Mouse (Mus musculus): ENCODE measurements around the gene Zfp296. TPM values are rescaled to one million over a fixed set of nuclear protein-coding genes. Genes with fewer than 3 reads are reported as not detected.

Zfp296 gene
- polyA plus RNA-seq, 1 experiment from 2014 or later: 0.22 TPM

DNA sequence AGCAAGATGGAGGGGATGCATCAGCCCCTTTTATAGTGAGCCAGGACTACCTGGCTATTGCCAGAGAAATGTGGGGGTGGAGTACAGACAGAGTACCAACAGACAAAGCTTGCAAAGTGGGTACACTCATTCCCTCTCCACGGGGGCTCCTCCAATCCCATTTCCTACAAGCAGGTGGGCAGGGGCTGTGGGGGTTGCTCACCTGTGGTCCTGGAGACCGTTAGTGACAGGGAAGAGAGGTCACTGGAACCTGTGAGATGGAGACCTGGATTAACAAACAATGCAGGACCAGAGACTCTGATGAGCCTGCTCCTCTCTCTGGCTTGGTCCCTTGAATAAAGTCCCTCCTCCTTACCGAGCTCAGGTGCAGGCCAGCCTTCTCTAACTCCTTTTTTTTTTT, 50.6 kb downstream of the Zfp296 start:
- no peak overlapping the region for H3K27ac ChIP-seq (ENCODE audit: low read depth, low read length)
- no peak overlapping the region for H3K4me3 ChIP-seq (ENCODE audit: low read depth, low read length)
- no peaks in the 10 kb centered on the region for H3K4me1 ChIP-seq (replicated peaks; ENCODE audit: control insufficient read depth, insufficient read depth, low read length)
- no peaks in the 10 kb centered on the region for H3K27me3 ChIP-seq (ENCODE audit: control insufficient read depth, insufficient read depth, low read length)
- H3K9me3 ChIP-seq (ENCODE audit: control insufficient read depth, low read length): no peaks in the 10 kb centered on the region
- H3K36me3 ChIP-seq (ENCODE audit: control insufficient read depth, insufficient read depth, low read length): no peaks in the 10 kb centered on the region
- peak overlapping the region; percentile 96; the same call in 1 of the 2 replicates for H3K4me2 ChIP-seq (replicated peaks; ENCODE audit: low read depth, low read length)
- no peak for ATAC-seq (ENCODE audit: low FRiP score)
- 61% methylated on average over 3 of the region's 3 CpGs for WGBS
- no peak for DNase-seq (ENCODE audit: low spot score)
- no peak overlapping the region for H3K9ac ChIP-seq (ENCODE audit: low read depth, low read length)

DNA sequence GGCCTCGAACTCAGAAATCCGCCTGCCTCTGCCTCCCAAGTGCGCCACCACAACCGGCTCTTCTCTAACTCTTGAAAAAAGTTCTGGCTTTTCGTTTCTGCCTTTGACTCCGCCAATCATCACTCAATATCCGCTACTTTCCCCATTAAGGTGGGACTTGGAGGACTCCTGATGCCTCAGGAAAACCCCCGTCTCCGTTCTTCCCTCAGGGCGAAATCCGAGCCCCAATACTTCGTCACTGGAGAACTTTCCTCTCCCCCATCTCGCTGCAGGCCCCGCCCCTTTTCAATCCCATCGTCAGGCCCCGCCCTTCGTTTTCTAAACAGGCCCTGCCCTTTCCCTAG, 51.1 kb downstream of the Zfp296 start:
- Histone ChIP-seq H3K36me3 (ENCODE audit: control insufficient read depth, insufficient read depth, low read length) (no peaks in the 10 kb centered on the region; the same call in 1 of the 2 replicates), H3K4me1 (replicated peaks; ENCODE audit: control insufficient read depth, insufficient read depth, low read length) (no peaks in the 10 kb centered on the region), H3K4me3 (ENCODE audit: low read depth, low read length) (peak overlapping the region; percentile 69), H3K4me2 (replicated peaks; ENCODE audit: low read depth, low read length) (peak overlapping the region; percentile 96), H3K27ac (ENCODE audit: low read depth, low read length) (peak overlapping the region; percentile 49; the same call in 1 of the 2 replicates), H3K27me3 (ENCODE audit: control insufficient read depth, insufficient read depth, low read length) (no peaks in the 10 kb centered on the region), H3K9ac (ENCODE audit: low read depth, low read length) (no peak overlapping the region), H3K9me3 (ENCODE audit: control insufficient read depth, low read length) (no peaks in the 10 kb centered on the region)
- ATAC-seq (ENCODE audit: low FRiP score): no peak
- DNase-seq (ENCODE audit: low spot score): no peak
- 15% methylated on average over 17 of the region's 17 CpGs for WGBS

DNA sequence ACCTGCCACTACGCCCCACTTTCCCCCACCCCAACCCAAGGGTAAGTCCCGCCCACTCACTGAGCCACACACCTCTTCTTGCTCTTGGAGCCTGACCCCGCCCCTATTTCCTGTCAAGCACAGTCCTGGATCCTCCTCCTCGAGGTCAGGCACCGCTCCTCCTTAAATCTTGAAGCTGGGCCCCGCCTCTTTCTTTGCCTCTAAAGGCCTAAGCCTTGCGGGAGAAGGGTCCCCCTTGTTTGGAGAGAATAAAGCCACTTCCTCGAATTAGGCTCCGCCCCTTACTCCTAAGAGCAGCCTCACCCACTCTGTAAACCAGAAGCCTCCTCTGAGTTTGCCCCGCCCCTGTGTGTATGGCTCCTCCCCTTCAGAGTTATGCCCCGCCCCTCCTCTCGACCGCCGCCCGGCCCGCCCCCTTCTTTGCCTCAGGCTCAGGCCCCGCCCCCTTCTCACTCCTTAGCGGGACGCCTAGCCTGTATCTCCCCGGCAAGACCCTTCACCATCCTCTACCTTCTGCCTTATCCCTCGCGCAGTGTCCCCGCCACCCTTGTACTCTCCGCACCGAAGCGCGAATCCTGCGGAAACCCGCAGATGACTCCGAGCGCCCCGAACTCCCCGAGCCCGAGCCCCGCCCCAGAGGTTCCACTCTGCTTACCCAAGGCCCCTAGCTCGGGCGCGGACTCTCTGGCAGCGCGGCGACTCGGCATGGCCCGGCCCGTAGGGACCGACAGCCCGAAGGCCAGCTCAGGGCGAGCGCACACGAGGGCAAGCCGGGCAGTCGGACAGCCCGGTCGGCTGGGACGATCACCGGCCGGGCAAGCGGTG, 51.7 kb downstream of the Zfp296 start:
- H3K9ac ChIP-seq (ENCODE audit: low read depth, low read length): peak overlapping the region; percentile 34; the same call in 1 of the 2 replicates
- DNase-seq (ENCODE audit: low spot score) (peak; percentile 91), ATAC-seq (ENCODE audit: low FRiP score) (peak; percentile 90)
- no peaks in the 10 kb centered on the region; the same call in 1 of the 2 replicates for H3K36me3 ChIP-seq (ENCODE audit: control insufficient read depth, insufficient read depth, low read length)
- no peaks in the 10 kb centered on the region for H3K4me1 ChIP-seq (replicated peaks; ENCODE audit: control insufficient read depth, insufficient read depth, low read length)
- peak overlapping the region; percentile 58; the same call in 1 of the 2 replicates for H3K27ac ChIP-seq (ENCODE audit: low read depth, low read length)
- under 1% methylated on average over 54 of the region's 57 CpGs for WGBS
- peak overlapping the region; percentile 69 for H3K4me3 ChIP-seq (ENCODE audit: low read depth, low read length)
- no peaks in the 10 kb centered on the region for H3K27me3 ChIP-seq (ENCODE audit: control insufficient read depth, insufficient read depth, low read length)
- H3K4me2 ChIP-seq (replicated peaks; ENCODE audit: low read depth, low read length): peak overlapping the region; percentile 96
- no peaks in the 10 kb centered on the region for H3K9me3 ChIP-seq (ENCODE audit: control insufficient read depth, low read length)

DNA sequence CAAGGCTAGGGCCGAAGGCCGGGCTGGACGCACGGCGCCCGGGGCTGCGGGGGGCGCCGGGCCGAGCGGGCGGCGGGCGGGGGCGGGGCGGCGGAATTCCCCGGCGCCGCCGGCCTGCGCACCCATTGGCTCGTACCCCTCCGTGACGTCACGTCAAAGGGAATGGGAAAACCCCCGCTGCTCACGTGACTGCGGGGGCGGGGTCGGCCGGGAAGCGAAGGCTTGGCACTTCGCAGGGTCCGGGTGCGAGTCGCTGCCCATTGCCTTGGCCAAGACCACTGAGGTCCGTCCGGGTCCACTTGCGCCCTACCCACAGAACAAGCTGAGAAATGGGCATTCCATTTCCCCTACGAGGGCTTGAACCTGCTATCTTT, 52.3 kb downstream of the Zfp296 start, which contains the start of gene Relb:
TSS of gene Relb (minus strand) at position 78 of the 374 bp plus-strand sequence.
- Histone ChIP-seq H3K36me3 (ENCODE audit: control insufficient read depth, insufficient read depth, low read length) (no peaks in the 10 kb centered on the region; the same call in 1 of the 2 replicates), H3K27ac (ENCODE audit: low read depth, low read length) (peak within 1 kb of the TSS; percentile 58; the same call in 1 of the 2 replicates), H3K9me3 (ENCODE audit: control insufficient read depth, low read length) (no peaks in the 10 kb centered on the region), H3K4me3 (ENCODE audit: low read depth, low read length) (peak within 1 kb of the TSS; percentile 69), H3K4me2 (replicated peaks; ENCODE audit: low read depth, low read length) (peak within 1 kb of the TSS; percentile 96), H3K9ac (ENCODE audit: low read depth, low read length) (peak within 1 kb of the TSS; percentile 34; the same call in 1 of the 2 replicates), H3K27me3 (ENCODE audit: control insufficient read depth, insufficient read depth, low read length) (no peaks in the 10 kb centered on the region), H3K4me1 (replicated peaks; ENCODE audit: control insufficient read depth, insufficient read depth, low read length) (no peaks in the 10 kb centered on the region)
- ATAC-seq (ENCODE audit: low FRiP score) (peak; percentile 76), DNase-seq (ENCODE audit: low spot score) (peak; percentile 94)
- 2% methylated on average over 19 of the region's 41 CpGs for WGBS

Other genes with a start within 250 kb of the Zfp296 start
- gene Ercc1, start 232.5 kb upstream of the Zfp296 start, polyA plus RNA-seq (2014; fragmentation: Nextera tagmentation; extraction: Ambion mirVana): 108 and 112 TPM in 2 replicates
- gene Cd3eap, start 217.8 kb upstream of the Zfp296 start, polyA plus RNA-seq (2014; fragmentation: Nextera tagmentation; extraction: Ambion mirVana): 14.7 and 15.2 TPM in 2 replicates
- gene Ppp1r13l, start 217.5 kb upstream of the Zfp296 start, polyA plus RNA-seq (2014; fragmentation: Nextera tagmentation; extraction: Ambion mirVana): 3.2 and 5.0 TPM in 2 replicates
- gene Ercc2, start 195.3 kb upstream of the Zfp296 start, polyA plus RNA-seq (2014; fragmentation: Nextera tagmentation; extraction: Ambion mirVana): 7.7 and 8.7 TPM in 2 replicates
- gene Klc3, start 173.2 kb upstream of the Zfp296 start, polyA plus RNA-seq (2014; fragmentation: Nextera tagmentation; extraction: Ambion mirVana): 2.3 TPM in 2 replicates
- gene Ckm, start 172.5 kb upstream of the Zfp296 start, polyA plus RNA-seq (2014; fragmentation: Nextera tagmentation; extraction: Ambion mirVana): 0.13 TPM in 1 of 2 replicates, not detected in the other
- 11.5 and 13.3 TPM in 2 replicates for gene Mark4, start 118.5 kb upstream of the Zfp296 start, polyA plus RNA-seq (2014; fragmentation: Nextera tagmentation; extraction: Ambion mirVana)
- gene Exoc3l2, start 114.0 kb upstream of the Zfp296 start, polyA plus RNA-seq (2014; fragmentation: Nextera tagmentation; extraction: Ambion mirVana): 0.66 and 0.76 TPM in 2 replicates
- gene Bloc1s3, start 68.9 kb upstream of the Zfp296 start, polyA plus RNA-seq (2014; fragmentation: Nextera tagmentation; extraction: Ambion mirVana): 2.4 and 2.5 TPM in 2 replicates
- 45.7 and 49.8 TPM in 2 replicates for gene Trappc6a, start 68.9 kb upstream of the Zfp296 start, polyA plus RNA-seq (2014; fragmentation: Nextera tagmentation; extraction: Ambion mirVana)
- gene Nkpd1, start 59.4 kb upstream of the Zfp296 start, polyA plus RNA-seq (2014; fragmentation: Nextera tagmentation; extraction: Ambion mirVana): 0.10 and 0.17 TPM in 2 replicates
- gene Ppp1r37, start 14.2 kb upstream of the Zfp296 start, polyA plus RNA-seq (2014; fragmentation: Nextera tagmentation; extraction: Ambion mirVana): 4.2 and 5.8 TPM in 2 replicates
- gene Gemin7, start 308 bp downstream of the Zfp296 start, polyA plus RNA-seq (2014; fragmentation: Nextera tagmentation; extraction: Ambion mirVana): 161 and 173 TPM in 2 replicates
- 49.8 and 50.5 TPM in 2 replicates for gene Clasrp, start 27.2 kb downstream of the Zfp296 start, polyA plus RNA-seq (2014; fragmentation: Nextera tagmentation; extraction: Ambion mirVana)
- 3.7 and 3.9 TPM in 2 replicates for gene Relb, start 52.2 kb downstream of the Zfp296 start, polyA plus RNA-seq (2014; fragmentation: Nextera tagmentation; extraction: Ambion mirVana)
- gene Clptm1, start 87.7 kb downstream of the Zfp296 start, polyA plus RNA-seq (2014; fragmentation: Nextera tagmentation; extraction: Ambion mirVana): 86.2 and 94.4 TPM in 2 replicates
- gene Apoc2, start 100.7 kb downstream of the Zfp296 start, polyA plus RNA-seq (2014; fragmentation: Nextera tagmentation; extraction: Ambion mirVana): 0.33 TPM in 1 of 2 replicates, not detected in the other
- gene Gm44805, start 104.1 kb downstream of the Zfp296 start, polyA plus RNA-seq (2014; fragmentation: Nextera tagmentation; extraction: Ambion mirVana): not detected in 2 replicates
- not detected in 2 replicates for gene Apoc4, start 104.2 kb downstream of the Zfp296 start, polyA plus RNA-seq (2014; fragmentation: Nextera tagmentation; extraction: Ambion mirVana)
- 3.0 and 3.4 TPM in 2 replicates for gene Apoc1, start 115.4 kb downstream of the Zfp296 start, polyA plus RNA-seq (2014; fragmentation: Nextera tagmentation; extraction: Ambion mirVana)
- gene Apoe, start 121.9 kb downstream of the Zfp296 start, polyA plus RNA-seq (2014; fragmentation: Nextera tagmentation; extraction: Ambion mirVana): 192 and 221 TPM in 2 replicates
- gene Tomm40, start 138.2 kb downstream of the Zfp296 start, polyA plus RNA-seq (2014; fragmentation: Nextera tagmentation; extraction: Ambion mirVana): 113 and 129 TPM in 2 replicates
- 52.5 and 60.3 TPM in 2 replicates for gene Nectin2, start 173.2 kb downstream of the Zfp296 start, polyA plus RNA-seq (2014; fragmentation: Nextera tagmentation; extraction: Ambion mirVana)
- 20.6 and 22.1 TPM in 2 replicates for gene Bcam, start 193.7 kb downstream of the Zfp296 start, polyA plus RNA-seq (2014; fragmentation: Nextera tagmentation; extraction: Ambion mirVana)
- 0.59 and 0.63 TPM in 2 replicates for gene Cblc, start 219.5 kb downstream of the Zfp296 start, polyA plus RNA-seq (2014; fragmentation: Nextera tagmentation; extraction: Ambion mirVana)
- 0.26 and 0.33 TPM in 2 replicates for gene Bcl3, start 245.5 kb downstream of the Zfp296 start, polyA plus RNA-seq (2014; fragmentation: Nextera tagmentation; extraction: Ambion mirVana)

Data from hindbrain, embryonic 11.5 days (tissue).